Comparison of ENCODE assay signal across 21 mouse cellular contexts in the genomic region with DNA sequence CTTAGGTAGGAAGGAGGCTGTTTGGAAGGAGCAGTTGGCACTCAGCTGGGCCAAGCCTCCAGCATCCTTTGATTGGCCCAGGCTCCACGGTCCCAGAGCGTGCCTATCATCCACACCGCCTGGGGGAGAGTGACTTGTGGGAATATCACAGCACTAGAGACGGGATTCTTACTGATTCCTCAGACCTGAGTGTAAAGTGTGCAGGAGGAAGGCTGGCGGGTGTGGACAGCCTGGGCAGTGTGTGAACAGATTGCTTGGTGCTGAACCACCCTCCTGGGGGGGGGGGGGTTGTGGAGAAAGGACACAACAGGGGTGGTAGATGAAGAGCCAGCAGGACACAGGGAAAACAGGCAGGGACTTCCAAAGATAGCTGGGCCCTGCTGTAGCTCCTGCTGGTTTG. TPM values are rescaled to one million over a fixed set of nuclear protein-coding genes. Genes with fewer than 3 reads are reported as not detected.
A peak's percentile ranks its signal among the peaks of the same experiment; 100 is the strongest.
DNase-seq lines count a peak whose midpoint lies in the region; ATAC-seq and TF ChIP-seq lines count a peak whose summit lies in the region.
"Had no signal": no experiment of that assay in that cellular context is flagged by ENCODE, and none has a peak within 500 bp of the region (broad histone marks: within the 10 kb centered on the region; RNA-seq: fewer than 3 reads in every experiment).

No protein-coding gene starts in this region.

- peaks cover 94% of the 10 kb centered on the region for H3K4me1 ChIP-seq in kidney, embryonic 15.5 days
- peaks cover 77% of the 10 kb centered on the region for H3K4me1 ChIP-seq in limb, embryonic 10.5 days

- H3K4me3 ChIP-seq in gastrocnemius, adult 2 months: peak overlapping the region; percentile 35; the same call in 1 of the 2 replicates
- no peak overlapping the region for H3K4me3 ChIP-seq in kidney, embryonic 15.5 days (replicated peaks)
- H3K4me3 ChIP-seq in myocyte: peak overlapping the region; percentile 99
- H3K4me3 ChIP-seq in limb, embryonic 10.5 days: no peak overlapping the region

- intact Hi-C loops in gastrocnemius, adult 2 months (cut with DNase I): no loop called here
- intact Hi-C loops in gastrocnemius, postnatal 14 days (cut with DNase I; ENCODE audit: low total_unique reads): no loop called here

- no peak for DNase-seq in gastrocnemius, adult 2 months
- no peak for DNase-seq in gastrocnemius, postnatal 14 days
- no peak for DNase-seq in kidney, adult 11 months
- DNase-seq in kidney, postnatal 4 days: peak; percentile 12 to 27
- DNase-seq in limb, embryonic 10.5 days (ENCODE audit: low spot score): no peak
- DNase-seq in left cerebral cortex, adult 18-20 months (ENCODE audit: low spot score in 2 of 2): no peak
- DNase-seq: adrenal gland, postnatal 10 days; cerebellum, adult 18-20 months; gastrocnemius, postnatal 25 days; heart, postnatal 14 days; right cerebral cortex, postnatal 4 days; thymus, postnatal 36 days had no signal

- peak overlapping the region; percentile 80 for H3K27ac ChIP-seq in gastrocnemius, adult 2 months
- 0 out of 2 replicates have a peak overlapping the region, but pooled peaks have one; percentile 3 for H3K27ac ChIP-seq in kidney, embryonic 15.5 days
- H3K27ac ChIP-seq in limb, embryonic 10.5 days: no peak overlapping the region

- TF ChIP-seq CTCF in gastrocnemius, adult 2 months (IDR thresholded peaks at IDR 0.05): no peak

- no peak overlapping the region for H3ac ChIP-seq in myocyte (ENCODE audit: control insufficient read depth, insufficient read length)

- WGBS in kidney, embryonic 15.5 days: 43% methylated on average over 5 of the region's 5 CpGs
- 21% methylated on average over 5 of the region's 5 CpGs for WGBS in limb, embryonic 10.5 days

- ATAC-seq in kidney, embryonic 15.5 days (replicated peaks; ENCODE audit: low FRiP score): no peak
- ATAC-seq: hindbrain, embryonic 16.5 days had no signal

- H3K9me3 ChIP-seq in kidney, embryonic 15.5 days (replicated peaks): no peaks in the 10 kb centered on the region
- no peaks in the 10 kb centered on the region for H3K9me3 ChIP-seq in limb, embryonic 10.5 days (replicated peaks)

- H3K9ac ChIP-seq in kidney, embryonic 15.5 days: no peak overlapping the region

- no peak for TF ChIP-seq POLR2A in myocyte (IDR thresholded peaks at IDR 0.05; ENCODE audit: insufficient read length, low read depth)

- peak overlapping the region; percentile 91; the same call in 1 of the 2 replicates for H3K4me2 ChIP-seq in kidney, embryonic 15.5 days
- H3K4me2 ChIP-seq in myocyte (ENCODE audit: low read depth): peak overlapping the region; percentile 84
- H3K4me2 ChIP-seq: midbrain, embryonic 11.5 days had no signal

- H3K79me2 ChIP-seq in myocyte (ENCODE audit: control insufficient read depth, insufficient read depth): peaks cover 50% of the 10 kb centered on the region

- H3K27me3 ChIP-seq in kidney, embryonic 15.5 days: peaks cover 85% of the 10 kb centered on the region
- no peaks in the 10 kb centered on the region for H3K27me3 ChIP-seq in myocyte (ENCODE audit: control insufficient read depth, insufficient read depth, insufficient read length)
- peaks cover 100% of the 10 kb centered on the region for H3K27me3 ChIP-seq in limb, embryonic 10.5 days (ENCODE audit: low read depth, poor library complexity, severe bottlenecking)

- H3K36me3 ChIP-seq in kidney, embryonic 15.5 days: no peaks in the 10 kb centered on the region
- peaks cover 28% of the 10 kb centered on the region for H3K36me3 ChIP-seq in myocyte (ENCODE audit: control insufficient read depth, insufficient read depth)
- no peaks in the 10 kb centered on the region for H3K36me3 ChIP-seq in limb, embryonic 10.5 days

TF ChIP-seq in myocyte, 11 proteins besides CTCF, POLR2A, EP300 and RAD21:
- TF ChIP-seq REST (IDR thresholded peaks at IDR 0.05; ENCODE audit: insufficient read depth, insufficient read length): no peak
- no peak for TF ChIP-seq TCF3 (IDR thresholded peaks at IDR 0.05; ENCODE audit: insufficient read length, low read depth)
- no peak for TF ChIP-seq CEBPB (IDR thresholded peaks at IDR 0.05; ENCODE audit: insufficient read depth, poor library complexity, severe bottlenecking)
- no peak for TF ChIP-seq MYOD1 (IDR thresholded peaks at IDR 0.05; ENCODE audit: control insufficient read depth in 1 of 3, insufficient read length in 2 of 3, low read depth in 2 of 3)
- no peak for TF ChIP-seq E2F4 (IDR thresholded peaks at IDR 0.05; ENCODE audit: insufficient read depth)
- TF ChIP-seq TCF12 (IDR thresholded peaks at IDR 0.05; ENCODE audit: insufficient read depth, poor library complexity, severe bottlenecking): no peak
- no peak for TF ChIP-seq USF1 (IDR thresholded peaks at IDR 0.05; ENCODE audit: low read depth)
- TF ChIP-seq SRF (IDR thresholded peaks at IDR 0.05; ENCODE audit: control insufficient read depth, insufficient read length, low read depth): no peak

RNA-seq across cellular contexts. Expression of a gene that starts 4.5 kb away (rescaled TPM):
- total RNA-seq in gastrocnemius, adult 2 months (2021): 10 to 100 TPM; 29.1 to 54.8 TPM
- total RNA-seq in gastrocnemius, postnatal 14 days (2021): 10 to 100 TPM; 22.7 to 46.6 TPM
- 19.5 and 22.9 TPM in 2 replicates for polyA plus RNA-seq in kidney, embryonic 15.5 days (2015; fragmentation: Nextera tagmentation; extraction: Ambion mirVana)
- 169 TPM for polyA plus RNA-seq in myocyte (2012; fragmentation: generic; extraction: Trizol)
- polyA plus RNA-seq in limb, embryonic 10.5 days (2016; fragmentation: Nextera tagmentation; extraction: Ambion mirVana): 4.3 and 6.0 TPM in 2 replicates
- total RNA-seq in left cerebral cortex, adult 18-20 months (2021): 1 to 10 TPM in 1 of 2 experiments, under 1 TPM in 1; 0.51 to 1.0 TPM
- polyA plus RNA-seq: neural tube, embryonic 14.5 days had no signal

RNA-seq across cellular contexts. Expression of a gene that starts 29.9 kb away (rescaled TPM):
- total RNA-seq in gastrocnemius, adult 2 months (2021): 1 to 10 TPM in 1 of 2 experiments, under 1 TPM in 1; 0.56 to 1.5 TPM
- 10 to 100 TPM; 12.8 to 23.8 TPM for total RNA-seq in gastrocnemius, postnatal 14 days (2021)
- polyA plus RNA-seq in kidney, embryonic 15.5 days (2015; fragmentation: Nextera tagmentation; extraction: Ambion mirVana): 16.8 and 17.8 TPM in 2 replicates
- polyA plus RNA-seq in myocyte (2012; fragmentation: generic; extraction: Trizol): 23.2 TPM
- 5.1 and 6.5 TPM in 2 replicates for polyA plus RNA-seq in limb, embryonic 10.5 days (2016; fragmentation: Nextera tagmentation; extraction: Ambion mirVana)
- total RNA-seq in left cerebral cortex, adult 18-20 months (2021): 1 to 10 TPM; 2.2 to 2.7 TPM
- total RNA-seq: monocyte, adult 5-6 weeks had no signal

RNA-seq across cellular contexts. Expression of a gene that starts 38.9 kb away (rescaled TPM):
- total RNA-seq in gastrocnemius, adult 2 months (2021): under 1 TPM; 0.20 to 0.33 TPM
- total RNA-seq in gastrocnemius, postnatal 14 days (2021): 1 to 10 TPM; 1.7 to 3.4 TPM
- polyA plus RNA-seq in kidney, embryonic 15.5 days (2015; fragmentation: Nextera tagmentation; extraction: Ambion mirVana): 91.7 and 93.3 TPM in 2 replicates
- 1.5 TPM for polyA plus RNA-seq in myocyte (2012; fragmentation: generic; extraction: Trizol)
- 11.4 and 13.7 TPM in 2 replicates for polyA plus RNA-seq in limb, embryonic 10.5 days (2016; fragmentation: Nextera tagmentation; extraction: Ambion mirVana)
- 1 to 10 TPM; 3.4 to 5.0 TPM for total RNA-seq in left cerebral cortex, adult 18-20 months (2021)
- total RNA-seq: CH12.LX; liver, adult 2 months; monocyte, adult 5-6 weeks had no signal
- polyA plus RNA-seq: liver, adult 2 months had no signal

RNA-seq across cellular contexts. Expression of a gene that starts 40.1 kb away (rescaled TPM):
- not detected for total RNA-seq in gastrocnemius, adult 2 months (2021)
- total RNA-seq in gastrocnemius, postnatal 14 days (2021): not detected
- polyA plus RNA-seq in kidney, embryonic 15.5 days (2015; fragmentation: Nextera tagmentation; extraction: Ambion mirVana): 5.5 and 7.0 TPM in 2 replicates
- not detected for polyA plus RNA-seq in myocyte (2012; fragmentation: generic; extraction: Trizol)
- not detected in 2 replicates for polyA plus RNA-seq in limb, embryonic 10.5 days (2016; fragmentation: Nextera tagmentation; extraction: Ambion mirVana)
- 1 to 10 TPM; 2.2 to 3.7 TPM for total RNA-seq in left cerebral cortex, adult 18-20 months (2021)
- total RNA-seq: CH12.LX; gastrocnemius, postnatal 25 days; heart, postnatal 14 days; liver, adult 2 months; monocyte, adult 5-6 weeks had no signal
- polyA plus RNA-seq: embryonic facial prominence, embryonic 11.5 days; liver, adult 2 months; midbrain, embryonic 11.5 days had no signal

Comparison
In these comparisons a context has a peak if more than half of its experiments do, and no peak if none do; other contexts are left out.
1. DNase-seq: peak in kidney, postnatal 4 days (2 of 2); none in gastrocnemius, adult 2 months (single experiment), gastrocnemius, postnatal 14 days (single experiment), kidney, adult 11 months (single experiment), limb, embryonic 10.5 days (single experiment) and left cerebral cortex, adult 18-20 months (0 of 2).
2. H3K4me3 ChIP-seq: peak in gastrocnemius, adult 2 months (single experiment) and myocyte (single experiment); none in kidney, embryonic 15.5 days (single experiment) and limb, embryonic 10.5 days (single experiment).
3. RNA of a gene that starts 4.5 kb away (total RNA-seq): 29.1 to 54.8 TPM in gastrocnemius, adult 2 months and 22.7 to 46.6 TPM in gastrocnemius, postnatal 14 days; 0.51 to 1.0 TPM in left cerebral cortex, adult 18-20 months; every median in the first group is over 10 times any median in the second.